Mouse (Mus musculus) lung, adult 2 months (tissue): ENCODE measurements around the gene Kcnip1.

Source experiments
- CTCF ChIP-seq: fragments of 200-500 bp; IDR thresholded peaks from 2 replicates; pipeline ENCODE4 v1.5.1; 2011; ENCODE audit warnings: mild to moderate bottlenecking, low read length, control low read depth; ENCODE audit not compliant: insufficient read depth
- POLR2A ChIP-seq: fragments of 200-500 bp; IDR thresholded peaks from 2 replicates; pipeline ENCODE4 v1.6.1; 2011; ENCODE audit warnings: low read depth, mild to moderate bottlenecking, control low read depth, low read length, borderline replicate concordance; ENCODE audit errors: extremely low read depth

GRCm38 (mm10) chr11:33908360-33909175 lies 84.4 kb downstream of the Kcnip1 start:
- TF ChIP-seq CTCF (no peak), POLR2A (no peak)
